Mouse (Mus musculus) gastrocnemius, postnatal 14 days (tissue): Measurements from ENCODE around the gene Tnf. TPM values are rescaled to one million over a fixed set of nuclear protein-coding genes. Genes with fewer than 3 reads are reported as not detected.
A peak's percentile ranks its signal among the peaks of the same experiment; 100 is the strongest.

Source experiments
- DNase-seq: peaks from one replicate; pipeline ENCODE4 v3.0.0; 2021; ENCODE audit warnings: mixed read lengths
- intact Hi-C: fragments of 180-260 bp; cut with DNase I; formaldehyde crosslinking; loops from one replicate; pipeline ENCODE4 v1.15.1; 2025; ENCODE audit warnings: low total_unique reads
- total RNA-seq, 2 experiments: library from RNA; stranded (reverse); gene quantifications; 2 replicates each; pipeline ENCODE4 v1.2.3; 2021

Gene Tnf
- total RNA-seq, 2 experiments from 2014 or later, result 0.24 to 0.68 TPM

- intact Hi-C loops, result no loop called here
- DNase-seq, result no peak
Measured at GRCm38 (mm10) chr17:35204494-35205379, 2.9 kb upstream of the Tnf start, which contains the start of gene Lta. Gene Lta (minus strand): TSS chr17:35205351.

DNA sequence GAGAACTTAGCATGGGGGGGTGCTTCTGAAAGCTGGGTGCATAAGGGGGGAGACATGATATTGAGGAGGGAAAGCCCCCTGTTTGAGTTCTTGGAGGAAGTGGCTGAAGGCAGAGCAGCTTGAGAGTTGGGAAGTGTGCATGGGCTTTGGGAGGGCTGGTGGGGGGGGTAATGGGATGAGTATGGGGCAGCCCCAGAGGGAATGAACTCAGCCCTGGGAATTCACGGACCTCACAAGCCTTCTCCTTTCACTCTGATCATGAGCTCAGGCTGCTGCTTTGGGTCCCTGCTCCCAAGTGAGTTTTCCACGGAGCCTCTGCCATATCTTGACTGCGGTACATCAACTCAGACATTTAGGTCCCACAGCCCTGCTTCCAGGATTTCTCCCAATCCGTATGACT lies 635 bp upstream of the Tnf start:
- no peak for DNase-seq
- intact Hi-C loops, result no loop called here

GRCm38 (mm10) chr17:35201128-35201527 lies 679 bp downstream of the Tnf start:
- DNase-seq, result no peak
- intact Hi-C loops, result no loop called here

- intact Hi-C loops, result no loop called here
- peak; percentile 24 for DNase-seq
Measured at GRCm38 (mm10) chr17:35200398-35200797, 1.4 kb downstream of the Tnf start.

DNA sequence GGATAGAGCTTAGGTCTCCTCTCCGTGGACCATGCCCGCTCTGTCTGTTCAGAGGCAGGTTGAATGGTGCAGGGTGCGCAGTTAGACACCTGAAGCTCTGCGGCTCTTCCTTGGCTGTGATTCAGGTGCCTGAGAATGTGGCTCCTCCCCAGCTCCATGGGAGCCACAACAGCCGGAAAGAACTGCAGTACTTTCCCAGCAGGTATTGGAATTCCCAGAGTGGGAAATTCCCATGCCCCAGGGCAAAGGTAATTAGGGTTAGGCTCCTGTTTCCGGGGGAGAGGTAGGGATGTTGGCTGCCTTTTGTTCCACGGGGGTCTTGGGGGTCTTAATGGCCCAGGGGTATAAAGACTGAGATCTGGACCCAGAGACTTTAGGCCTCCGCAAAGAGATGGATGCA lies 2.9 kb downstream of the Tnf start:
- DNase-seq, result no peak
- intact Hi-C loops, result no loop called here

DNA sequence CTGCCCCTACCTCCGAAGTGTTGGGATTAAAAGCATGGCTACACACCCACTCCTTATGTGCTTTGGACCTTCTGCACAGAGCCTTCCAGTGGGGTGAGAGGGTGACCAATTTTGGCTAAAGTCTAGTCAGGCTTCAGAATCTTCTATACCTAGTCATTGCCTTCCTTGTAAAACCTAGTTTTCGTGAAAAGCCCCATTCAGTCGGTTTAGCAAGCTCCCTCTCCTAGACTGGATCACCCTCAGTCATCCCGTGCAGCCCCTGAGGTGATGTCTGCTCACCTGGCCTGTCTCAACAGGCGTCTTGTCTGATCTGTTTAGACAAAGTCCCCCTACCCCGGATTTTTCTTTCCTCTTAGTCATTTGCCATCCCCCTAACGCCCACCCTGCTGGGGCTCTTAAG lies 3.8 kb downstream of the Tnf start:
- intact Hi-C loops, result no loop called here

DNA sequence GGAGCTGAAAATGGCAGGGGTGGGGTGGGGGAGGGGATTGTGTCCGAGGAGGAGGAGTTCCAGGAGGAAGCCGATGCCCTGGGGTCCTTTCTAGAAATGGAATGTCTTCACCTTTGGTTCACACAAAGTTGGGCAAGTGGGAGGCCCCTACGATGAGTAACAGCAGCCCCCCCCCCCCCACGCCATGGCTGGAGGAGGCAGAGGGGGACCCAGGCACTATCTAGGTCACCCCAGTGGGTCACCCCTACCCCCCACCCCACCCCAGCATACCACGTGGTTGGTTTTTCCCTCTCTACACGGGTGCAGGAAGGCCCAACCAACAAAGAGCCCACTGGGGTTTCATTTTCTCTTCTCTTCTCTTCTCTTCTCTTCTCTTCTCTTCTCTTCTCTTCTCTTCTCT lies 4.7 kb downstream of the Tnf start:
- intact Hi-C loops, result no loop called here
- no peak for DNase-seq

More for the DNA sequence above, 3.8 kb downstream of the Tnf start:
- no peak for DNase-seq

GRCm38 (mm10) chr17:35196321-35196641 lies 5.5 kb downstream of the Tnf start:
- intact Hi-C loops, result no loop called here
- DNase-seq, result no peak

DNA sequence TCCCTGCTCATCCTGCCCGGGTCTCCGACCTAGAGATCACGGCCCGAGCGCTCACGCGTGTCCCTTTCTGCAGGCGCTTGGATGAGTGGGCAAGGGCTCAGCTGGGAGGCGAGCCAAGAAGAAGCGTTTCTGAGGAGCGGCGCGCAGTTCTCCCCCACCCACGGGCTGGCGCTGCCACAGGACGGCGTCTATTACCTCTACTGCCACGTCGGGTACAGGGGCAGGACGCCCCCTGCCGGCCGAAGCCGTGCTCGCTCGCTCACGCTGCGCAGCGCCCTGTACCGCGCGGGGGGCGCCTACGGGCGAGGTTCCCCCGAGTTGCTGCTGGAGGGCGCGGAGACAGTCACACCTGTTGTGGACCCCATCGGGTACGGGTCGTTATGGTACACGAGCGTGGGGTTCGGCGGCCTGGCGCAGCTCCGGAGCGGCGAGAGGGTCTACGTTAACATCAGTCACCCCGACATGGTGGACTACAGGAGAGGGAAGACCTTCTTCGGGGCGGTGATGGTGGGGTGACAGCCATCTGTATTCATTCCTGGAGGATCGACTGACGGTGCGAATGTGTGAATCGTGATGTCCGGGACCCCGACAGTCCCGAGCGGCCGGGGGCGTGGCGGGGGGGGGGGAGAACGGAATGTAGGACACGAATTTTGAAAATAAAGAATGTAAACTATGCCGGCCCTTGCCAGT lies 6.0 kb downstream of the Tnf start:
- intact Hi-C loops, result no loop called here
- peak; percentile 88 for DNase-seq

DNA sequence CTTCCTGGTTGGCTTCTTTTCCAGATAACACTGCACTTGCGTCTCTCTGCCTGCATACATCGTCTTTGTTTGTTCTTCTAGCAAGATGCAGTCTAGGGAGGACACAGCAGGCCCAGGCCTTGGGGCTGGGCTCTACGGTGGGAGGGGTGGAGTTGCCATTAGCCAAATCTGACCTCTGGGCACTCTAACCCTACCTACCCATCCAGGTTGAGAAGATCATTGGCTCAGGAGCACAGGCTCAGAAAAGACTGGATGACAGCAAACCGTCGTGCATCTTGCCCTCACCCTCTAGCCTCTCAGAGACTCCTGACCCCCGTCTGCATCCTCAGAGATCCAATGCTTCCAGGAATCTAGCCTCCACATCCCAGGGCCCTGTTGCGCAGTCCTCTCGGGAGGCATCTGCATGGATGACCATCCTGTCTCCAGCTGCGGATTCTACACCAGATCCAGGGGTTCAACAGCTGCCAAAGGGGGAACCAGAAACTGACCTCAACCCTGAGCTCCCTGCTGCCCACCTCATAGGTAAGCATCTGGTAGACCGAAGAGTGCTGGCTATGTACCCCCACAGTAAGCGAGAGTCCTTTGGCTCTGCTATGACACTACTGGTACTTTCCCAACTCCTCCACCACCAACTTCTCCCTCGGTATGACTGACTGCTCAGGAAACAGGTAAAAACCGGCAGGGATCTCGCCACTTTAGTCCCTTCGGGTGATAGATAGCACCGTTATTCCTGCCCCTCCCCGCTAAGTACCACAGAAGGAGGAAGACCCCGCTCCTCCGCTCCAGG lies 6.8 kb downstream of the Tnf start:
- no peak for DNase-seq
- intact Hi-C loops, result no loop called here

- intact Hi-C loops, result no loop called here
Measured at GRCm38 (mm10) chr17:35193881-35194843, 7.6 kb downstream of the Tnf start, which contains the start of gene Ltb. Gene Ltb (plus strand): TSS chr17:35194439.

DNA sequence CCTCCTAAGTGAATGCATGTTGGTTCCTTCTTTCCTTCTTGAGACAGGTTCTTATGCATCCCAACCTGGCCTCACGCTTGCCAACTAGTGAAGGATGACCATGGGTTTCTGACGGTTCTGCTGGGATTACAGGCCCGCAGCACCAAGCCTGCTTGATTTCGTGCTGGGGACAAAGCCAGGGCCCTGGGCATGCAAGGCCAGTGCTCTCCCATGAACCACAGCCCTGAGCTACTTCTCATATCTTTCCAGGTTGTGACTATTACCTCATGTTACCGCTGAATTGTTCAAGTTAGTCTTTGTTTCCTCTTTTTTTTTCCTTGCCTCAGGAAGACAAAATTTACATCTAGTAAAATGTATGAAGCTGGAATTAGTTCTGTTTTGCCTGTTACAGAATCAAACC lies 8.9 kb downstream of the Tnf start:
- intact Hi-C loops, result no loop called here

More at GRCm38 (mm10) chr17:35193881-35194843, 7.6 kb downstream of the Tnf start, which contains the start of gene Ltb:
- DNase-seq, result no peak

DNA sequence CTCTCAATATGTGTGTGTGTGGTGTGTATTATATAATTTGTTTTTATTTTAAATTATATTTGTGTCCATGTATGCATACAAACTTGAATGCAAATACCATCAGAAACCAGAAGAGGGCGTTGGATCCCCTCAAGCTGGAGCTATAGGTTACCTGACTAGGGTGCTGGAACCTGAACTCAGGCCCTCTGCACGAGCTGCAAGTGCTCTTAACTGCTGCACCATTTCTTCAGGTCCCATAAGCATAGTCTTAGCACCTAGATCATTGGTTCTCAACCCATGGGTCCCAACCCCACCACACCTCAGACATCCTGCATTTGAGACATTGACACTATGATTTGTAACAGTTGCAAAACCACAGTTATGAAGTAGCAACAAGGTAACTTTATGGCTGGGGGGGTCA lies 10.1 kb downstream of the Tnf start:
- DNase-seq, result no peak
- intact Hi-C loops, result no loop called here

More for the DNA sequence above, 8.9 kb downstream of the Tnf start:
- DNase-seq, result no peak

DNA sequence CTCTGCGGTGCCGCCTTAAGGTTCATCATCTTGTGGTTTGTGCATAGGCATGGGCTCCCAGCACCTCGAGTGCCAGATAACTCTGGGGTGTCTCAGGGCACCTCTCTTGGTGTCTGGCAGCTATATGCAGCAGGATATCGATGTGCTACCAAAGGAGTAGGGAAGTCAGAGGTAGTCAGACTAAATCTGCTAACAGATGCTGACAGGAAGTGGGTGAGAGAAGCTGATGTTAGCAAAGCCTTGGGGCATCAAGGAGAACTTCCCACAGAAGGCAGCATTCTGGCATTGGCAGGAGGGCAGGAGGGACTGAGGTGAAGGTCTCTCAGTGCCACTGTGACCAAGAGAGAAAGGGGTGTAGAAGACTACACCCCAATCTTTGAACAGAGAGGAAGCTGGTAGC lies 11.7 kb downstream of the Tnf start:
- intact Hi-C loops, result no loop called here

DNA sequence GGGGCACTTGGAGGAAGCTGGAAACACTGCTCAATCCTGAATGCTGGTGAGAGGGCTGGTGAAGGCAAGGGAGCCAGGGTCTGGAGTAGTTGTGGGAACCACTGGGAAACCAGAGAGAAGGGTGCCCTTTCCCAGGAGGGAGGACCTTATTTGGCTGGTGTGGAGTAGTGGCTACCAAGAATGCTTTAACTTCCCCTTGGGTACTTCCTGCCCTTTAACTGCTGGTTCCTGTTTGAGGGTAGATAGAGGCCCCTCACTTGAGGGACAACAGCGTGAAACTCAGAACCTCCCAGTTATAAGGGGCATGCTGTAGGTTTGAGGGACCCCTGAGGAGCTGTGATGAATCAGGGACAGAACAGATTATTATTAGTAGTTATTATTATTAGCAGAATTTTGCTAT lies 12.6 kb downstream of the Tnf start:
- intact Hi-C loops, result no loop called here
- no peak for DNase-seq

More for the DNA sequence above, 11.7 kb downstream of the Tnf start:
- no peak for DNase-seq

GRCm38 (mm10) chr17:35187959-35188610 lies 13.7 kb downstream of the Tnf start, which contains the start of gene Lst1:
Gene Lst1 (minus strand): TSS chr17:35188439.
- intact Hi-C loops, result no loop called here
- no peak for DNase-seq

GRCm38 (mm10) chr17:35187345-35187744 lies 14.5 kb downstream of the Tnf start:
- DNase-seq, result no peak
- intact Hi-C loops, result no loop called here

DNA sequence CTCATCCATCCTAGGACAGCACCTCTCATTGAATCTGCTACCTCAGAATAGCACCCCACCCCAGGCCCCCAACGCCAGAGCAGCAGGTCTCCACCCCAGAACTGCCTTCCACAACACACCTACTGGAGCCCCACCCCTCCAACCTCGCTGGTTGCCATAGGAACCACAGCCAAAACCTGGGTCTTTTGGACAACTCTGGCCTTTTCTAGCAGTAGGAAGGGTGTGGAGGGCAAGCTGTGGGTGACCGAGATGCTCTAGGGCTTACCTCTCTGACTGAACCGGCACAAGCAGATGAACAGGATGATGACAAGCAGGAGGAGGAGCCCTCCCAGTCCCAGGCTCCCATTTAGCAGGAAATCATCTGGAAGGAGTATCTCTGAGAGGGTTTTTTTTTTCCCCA lies 15.1 kb downstream of the Tnf start:
- no peak for DNase-seq
- intact Hi-C loops, result no loop called here
